Mouse (Mus musculus) large intestine, adult 2 months (tissue): ENCODE measurements at regions not wholly inside any gene's neighbourhood (a gene's known extent, or its start where the extent isn't known, plus 50 kb on each side); places are given as distances from the start of the nearest gene placed in this dataset.
"Not testable (repeated sequence)": the region's sequence is repeated elsewhere in the genome, so short reads cannot be mapped to it uniquely, and the experiment has no call there.

Source experiments
- DNase-seq: peaks from one replicate; pipeline ENCODE4 v3.0.0-alpha.2; 2012; ENCODE audit warnings: low read depth, low spot score
- WGBS: fragments of 180-500 bp; shearing (Covaris S2); methylation state at CpG from one replicate; pipeline ENCODE4 v1.1.7; 2018; 5-methylcytosine and 5-hydroxymethylcytosine counted together

DNA sequence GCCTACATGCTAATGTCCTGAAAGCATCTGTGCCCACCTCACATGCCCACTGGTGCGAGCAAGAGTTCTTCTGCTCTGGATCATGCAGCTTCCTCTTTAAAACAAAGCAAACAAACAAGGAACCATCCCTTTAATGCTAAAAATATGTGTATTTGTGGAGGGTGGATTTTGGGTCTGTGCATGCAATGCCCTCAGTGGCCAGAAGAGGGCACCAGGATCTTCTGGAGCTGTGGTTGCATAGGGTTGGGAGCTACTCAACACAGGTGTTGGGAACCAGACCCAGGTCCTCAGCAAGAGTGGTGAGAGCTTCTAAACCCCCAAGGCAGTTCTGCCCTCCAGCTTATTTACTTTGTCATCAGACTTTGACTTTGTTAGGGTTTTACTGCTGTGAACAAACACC is 201.3 kb downstream of the Matn1 start:
- DNase-seq, result no peak
- 68% methylated on average over 1 of the region's 1 CpGs for WGBS

DNA sequence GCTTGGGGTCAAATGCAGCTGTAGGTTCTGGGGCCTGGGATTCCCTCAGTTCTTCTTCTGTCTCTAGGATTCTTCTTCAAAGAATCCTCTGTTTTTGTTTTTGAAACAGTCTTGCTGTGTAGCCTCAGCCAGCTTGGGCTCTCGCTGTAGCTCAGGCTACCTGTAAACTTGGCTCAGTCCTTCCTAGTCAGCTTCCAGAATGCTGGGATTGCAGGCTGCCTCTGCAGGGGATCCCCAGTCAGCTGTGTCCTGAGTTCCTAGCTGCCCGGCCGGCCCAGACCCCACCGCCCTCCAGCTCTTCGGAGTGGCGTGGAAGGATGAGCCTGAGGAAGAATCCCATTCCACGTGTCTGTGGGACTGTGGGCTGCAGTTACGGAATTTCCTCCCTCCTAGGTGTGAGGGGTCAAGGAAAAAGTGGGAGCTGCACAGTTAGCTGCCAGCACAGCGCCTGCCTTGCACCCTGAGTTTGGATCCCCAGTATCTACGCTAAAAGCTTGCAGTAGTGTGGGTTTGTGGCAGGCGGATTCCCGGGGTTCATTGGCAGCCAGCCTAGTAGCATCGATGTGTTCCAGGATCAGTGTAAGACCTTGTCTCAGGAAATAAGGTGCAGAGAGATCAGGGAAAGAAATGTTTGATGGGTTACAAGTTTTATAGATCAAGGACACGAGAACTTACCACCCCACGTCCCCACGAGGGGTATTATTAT is 204.0 kb downstream of the Matn1 start:
- 63% methylated on average over 16 of the region's 16 CpGs for WGBS
- DNase-seq, result no peak

DNA sequence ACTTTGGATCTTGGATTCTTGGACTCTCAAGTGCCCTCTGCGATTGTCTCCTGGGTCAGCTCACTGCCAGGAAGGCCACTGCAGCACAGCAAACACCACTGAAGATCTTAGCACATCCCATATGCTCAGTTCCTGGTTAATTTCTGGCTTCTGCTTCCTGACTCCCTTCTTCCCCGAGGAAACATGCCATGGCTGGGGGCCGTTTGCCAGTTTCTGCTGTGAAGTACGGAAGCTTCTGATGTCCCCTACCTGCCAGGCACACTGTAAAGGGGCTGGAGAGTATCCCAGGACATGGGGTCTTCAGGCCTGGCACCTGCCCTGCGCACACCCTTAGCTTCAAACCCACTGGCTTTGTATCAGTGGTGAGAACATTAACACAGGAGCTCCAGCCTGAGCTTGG is 205.3 kb downstream of the Matn1 start:
- 71% methylated on average over 5 of the region's 5 CpGs for WGBS
- DNase-seq, result no peak

DNA sequence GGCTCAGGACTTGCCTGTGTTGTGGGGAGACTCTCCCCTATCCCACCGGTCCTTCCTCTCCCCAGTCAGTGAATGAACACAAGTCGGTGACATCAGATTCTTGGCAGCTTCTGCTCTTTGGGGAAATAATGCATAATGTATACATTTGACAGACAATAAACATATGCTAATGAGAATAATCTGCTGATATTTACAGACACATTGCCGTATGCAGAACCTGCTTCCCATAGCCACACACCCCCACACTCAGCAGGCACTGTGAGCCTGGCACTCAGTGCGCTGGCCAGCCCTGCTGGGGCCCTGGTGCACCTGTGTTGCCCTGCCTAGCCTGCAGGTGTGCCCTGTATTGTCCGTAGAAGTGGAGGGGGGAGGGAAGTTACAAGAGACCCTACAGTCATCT is 215.5 kb downstream of the Matn1 start:
- WGBS, result 44% methylated on average over 5 of the region's 5 CpGs
- no peak for DNase-seq

DNA sequence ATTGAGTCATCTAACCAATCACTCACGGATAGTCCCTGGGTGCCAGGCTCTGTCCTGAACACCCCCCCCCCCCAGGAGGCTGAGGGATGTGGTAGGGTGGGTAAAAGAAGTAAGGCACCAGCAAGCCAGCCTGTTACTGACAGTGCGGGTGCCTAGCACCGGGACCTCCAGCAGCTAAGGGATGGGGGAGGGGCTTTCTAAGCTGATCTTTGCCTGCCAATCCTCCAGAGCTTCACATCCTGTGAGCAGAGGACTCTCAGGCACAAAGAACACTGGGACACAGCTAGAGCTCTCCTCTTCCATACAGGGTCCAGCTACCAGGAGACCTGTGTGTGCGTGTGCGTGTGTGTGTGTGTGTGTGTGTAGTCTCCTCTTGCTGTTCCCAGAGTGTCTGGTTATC is 215.9 kb downstream of the Matn1 start:
- DNase-seq, result no peak
- WGBS, result 35% methylated on average over 5 of the region's 5 CpGs

DNA sequence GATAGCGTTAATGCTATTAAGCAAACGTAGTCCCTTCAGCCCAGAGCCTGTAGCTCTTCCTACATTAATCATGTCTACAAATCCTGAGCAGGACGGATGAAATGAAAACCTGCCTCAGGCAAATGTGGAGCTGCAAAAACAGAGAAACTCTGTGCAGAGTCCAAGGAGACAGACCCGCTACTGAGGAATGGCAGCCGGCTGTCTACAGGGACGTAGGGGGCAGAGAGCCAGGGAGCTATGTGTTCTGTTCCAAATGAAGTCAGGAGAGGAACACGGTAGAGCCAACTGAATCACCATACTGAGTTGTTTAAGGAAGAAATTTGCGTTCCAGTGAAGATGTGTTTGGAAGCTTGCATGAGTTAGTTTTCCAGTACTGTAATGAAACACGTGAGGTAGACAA is 217.3 kb downstream of the Matn1 start:
- no peak for DNase-seq
- whole genome bisulfite sequencing, result 67% methylated on average over 9 of the region's 9 CpGs

DNA sequence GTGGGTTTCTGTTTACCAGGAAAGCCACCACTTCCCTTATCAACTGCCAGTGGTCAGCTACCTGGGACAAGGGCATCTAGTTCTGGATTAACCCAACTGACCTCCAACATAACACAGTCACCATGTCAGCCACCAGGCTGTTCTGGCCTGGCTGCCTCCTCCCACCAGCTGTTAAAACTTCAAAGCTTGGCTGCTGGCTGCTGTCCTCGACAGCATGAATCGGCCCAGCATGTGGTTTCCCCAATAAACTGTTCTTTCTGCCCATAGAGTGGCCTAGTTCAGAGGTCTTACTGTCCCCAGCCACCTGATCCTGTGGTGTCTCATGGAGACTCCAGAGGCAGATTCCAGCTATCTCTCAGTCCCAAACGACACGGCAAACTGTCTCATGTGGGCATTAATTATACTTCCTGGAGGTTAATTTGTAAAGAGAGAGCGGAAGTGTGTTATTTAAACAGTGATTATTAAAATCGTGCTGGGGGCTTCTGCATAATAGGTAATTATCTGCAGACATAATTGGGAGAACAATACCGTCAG is 219.7 kb downstream of the Matn1 start:
- 46% methylated on average over 7 of the region's 7 CpGs for WGBS
- no peak for DNase-seq

DNA sequence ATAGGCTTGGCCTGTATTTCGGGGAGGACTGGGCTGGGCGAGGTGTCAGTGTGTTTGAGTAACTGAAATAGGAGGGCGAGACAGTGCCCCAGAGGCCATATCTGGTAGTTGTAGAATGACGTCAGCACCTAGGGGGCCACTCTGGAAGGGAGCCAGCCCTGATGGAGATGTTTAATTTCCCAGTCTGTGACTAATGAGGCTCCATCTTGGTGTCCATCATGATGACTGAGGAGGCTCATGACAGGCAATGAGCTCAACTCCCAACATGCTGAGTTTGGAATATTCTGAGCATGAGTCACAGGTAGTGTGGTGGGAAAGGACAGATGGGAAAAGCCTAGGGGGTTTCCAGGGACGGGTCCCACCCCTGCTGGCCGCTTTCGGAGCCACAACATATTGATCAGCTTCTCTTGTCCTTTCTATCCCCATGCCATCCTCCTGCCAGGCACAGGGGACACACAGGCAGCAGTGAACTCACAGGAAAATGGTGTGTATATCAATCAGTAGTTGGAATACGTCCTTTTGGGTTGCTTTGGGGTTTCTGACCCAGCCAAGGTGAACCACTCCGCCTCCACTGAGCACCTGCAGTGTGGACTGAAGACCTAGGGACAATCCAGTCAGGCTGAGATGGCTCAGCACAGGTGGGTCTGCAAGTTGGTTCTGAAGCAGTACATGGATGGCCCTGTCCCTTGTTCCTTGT is 222.5 kb downstream of the Matn1 start:
- no peak for DNase-seq
- WGBS, result 65% methylated on average over 9 of the region's 9 CpGs

DNA sequence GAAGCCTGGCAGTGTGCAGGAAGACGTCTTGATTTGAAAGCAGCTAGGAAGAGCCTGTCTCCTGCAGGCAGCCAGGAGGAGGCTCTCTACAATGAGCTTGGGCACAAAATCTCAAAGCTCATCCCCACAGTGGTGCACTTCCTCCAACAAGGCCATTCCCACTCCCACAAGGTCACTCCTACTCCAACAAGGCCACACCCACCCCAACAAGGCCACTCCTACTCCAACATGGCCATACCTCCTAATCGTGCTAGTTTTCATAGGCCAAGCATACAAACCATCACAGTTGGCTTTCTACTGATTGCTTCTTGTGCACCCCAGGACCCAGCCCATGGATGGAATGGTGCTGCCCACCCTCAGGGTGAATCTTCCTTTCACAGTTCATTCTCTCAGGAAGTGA is 223.7 kb downstream of the Matn1 start:
- no peak for DNase-seq

DNA sequence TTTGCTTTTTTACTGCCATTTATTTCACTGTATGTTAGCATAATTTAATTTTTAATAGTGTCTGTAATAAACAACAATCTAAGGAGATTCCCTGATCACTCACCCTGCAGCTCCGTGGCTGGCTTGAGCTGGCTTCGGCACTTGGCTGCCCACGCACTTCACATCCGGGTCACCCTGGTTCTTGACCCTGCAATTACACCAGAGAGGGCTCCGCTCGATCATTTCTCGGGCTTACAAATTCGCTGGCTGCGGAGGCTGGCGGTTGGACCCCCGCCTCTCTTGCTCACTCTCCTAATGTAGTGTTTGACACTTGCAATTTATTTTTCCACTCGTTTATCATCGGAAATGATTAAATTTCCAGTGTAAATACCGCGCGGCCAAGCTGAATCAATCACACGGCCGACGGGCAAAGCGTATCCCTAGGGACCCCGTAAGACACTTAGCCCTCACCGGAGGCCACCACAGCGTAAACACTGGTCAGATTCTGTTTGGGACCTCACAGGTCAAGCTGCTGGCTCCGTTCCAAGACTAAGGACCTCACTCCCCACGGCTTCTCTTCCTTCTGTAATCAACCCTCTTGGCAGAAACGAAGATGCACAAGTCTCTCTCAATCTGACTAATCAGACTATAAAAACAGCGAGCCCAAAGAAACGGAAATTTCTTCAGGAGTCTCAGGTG is 229.7 kb downstream of the Matn1 start:
- WGBS, result 69% methylated on average over 28 of the region's 28 CpGs

More for the DNA sequence above, 223.7 kb downstream of the Matn1 start:
- 82% methylated on average over 2 of the region's 2 CpGs for WGBS

DNA sequence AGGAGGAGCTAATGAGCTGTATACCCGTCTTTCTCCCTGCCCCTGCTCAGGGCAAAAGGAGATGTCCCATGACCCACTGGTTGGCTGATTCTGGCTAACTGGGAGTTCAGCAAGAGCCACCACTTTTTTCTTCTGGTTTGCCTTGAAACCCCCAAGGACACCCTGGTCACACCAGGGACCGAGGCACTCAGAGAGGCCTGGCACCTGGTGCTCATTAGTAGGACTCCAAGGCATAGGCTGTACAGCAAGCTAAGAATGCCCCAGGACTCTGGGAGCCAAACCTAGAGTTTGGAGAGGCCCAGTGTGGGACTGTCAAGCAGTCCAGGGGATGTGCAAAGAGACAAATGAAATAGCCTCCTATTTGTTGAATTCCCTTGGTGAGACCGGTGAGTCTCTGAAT is 232.5 kb downstream of the Matn1 start:
- 55% methylated on average over 3 of the region's 3 CpGs for WGBS
- no peak for DNase-seq

More for the DNA sequence above, 229.7 kb downstream of the Matn1 start:
- DNase-seq, result no peak

DNA sequence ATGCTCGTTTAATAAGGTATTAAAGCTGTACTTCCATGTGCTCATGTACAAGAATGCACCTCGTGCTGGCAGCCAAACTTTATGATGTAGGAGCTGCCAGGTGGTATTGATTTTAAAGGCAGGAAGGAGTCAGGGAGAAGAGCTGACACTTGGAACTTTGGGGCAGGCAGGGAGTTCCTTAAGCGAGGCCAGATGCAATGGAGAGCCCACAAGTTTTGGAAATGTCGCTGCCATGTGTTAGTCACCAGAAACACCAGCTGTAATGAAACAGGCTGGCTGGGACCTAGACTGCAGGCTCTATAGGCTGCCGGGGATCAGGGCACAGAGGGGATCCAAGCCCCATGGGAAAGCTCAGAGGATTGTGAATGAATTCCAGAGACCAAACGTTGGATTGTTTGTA is 233.7 kb downstream of the Matn1 start:
- 45% methylated on average over 6 of the region's 6 CpGs for WGBS
- DNase-seq, result no peak

DNA sequence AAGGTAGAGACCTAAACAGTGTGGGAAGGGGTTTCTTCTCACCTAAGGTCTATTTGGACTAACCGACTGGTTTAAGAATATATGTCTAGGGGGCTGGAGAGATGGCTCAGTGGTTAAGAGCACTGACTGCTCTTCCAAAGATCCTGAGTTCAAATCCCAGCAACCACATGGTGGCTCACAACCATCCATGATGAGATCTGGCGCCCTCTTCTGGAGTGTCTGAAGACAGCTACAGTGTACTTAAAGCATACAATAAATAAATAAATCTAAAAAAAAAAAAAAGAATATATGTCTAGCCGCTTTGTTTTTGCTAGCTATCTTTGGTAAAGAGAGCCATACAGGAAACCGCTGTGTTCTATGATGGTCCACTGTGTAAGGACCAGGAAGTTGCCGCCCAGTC is 234.5 kb downstream of the Matn1 start:
- not testable (repeated sequence) for DNase-seq

DNA sequence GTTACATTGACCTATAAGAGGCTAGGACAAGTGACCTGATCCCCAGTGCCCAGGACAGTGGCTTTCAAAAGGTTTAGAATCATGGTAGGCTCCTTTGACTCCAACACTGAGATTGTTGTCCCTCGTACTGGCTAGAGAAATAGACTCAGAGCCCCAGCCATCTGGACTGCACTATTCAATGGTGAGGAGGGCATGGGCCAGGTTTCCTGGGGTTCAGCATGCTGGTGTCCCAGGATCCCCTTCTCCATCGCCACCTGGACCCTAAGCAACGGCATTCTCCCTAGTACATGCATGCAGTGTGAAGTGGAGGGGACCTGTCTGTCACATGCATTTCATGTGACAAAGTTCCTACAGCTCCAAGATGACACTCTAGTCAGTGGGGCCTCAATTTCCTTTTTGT is 243.9 kb downstream of the Matn1 start:
- 77% methylated on average over 3 of the region's 3 CpGs for WGBS
- DNase-seq, result no peak

More for the DNA sequence above, 234.5 kb downstream of the Matn1 start:
- WGBS, result 80% methylated on average over 5 of the region's 5 CpGs

DNA sequence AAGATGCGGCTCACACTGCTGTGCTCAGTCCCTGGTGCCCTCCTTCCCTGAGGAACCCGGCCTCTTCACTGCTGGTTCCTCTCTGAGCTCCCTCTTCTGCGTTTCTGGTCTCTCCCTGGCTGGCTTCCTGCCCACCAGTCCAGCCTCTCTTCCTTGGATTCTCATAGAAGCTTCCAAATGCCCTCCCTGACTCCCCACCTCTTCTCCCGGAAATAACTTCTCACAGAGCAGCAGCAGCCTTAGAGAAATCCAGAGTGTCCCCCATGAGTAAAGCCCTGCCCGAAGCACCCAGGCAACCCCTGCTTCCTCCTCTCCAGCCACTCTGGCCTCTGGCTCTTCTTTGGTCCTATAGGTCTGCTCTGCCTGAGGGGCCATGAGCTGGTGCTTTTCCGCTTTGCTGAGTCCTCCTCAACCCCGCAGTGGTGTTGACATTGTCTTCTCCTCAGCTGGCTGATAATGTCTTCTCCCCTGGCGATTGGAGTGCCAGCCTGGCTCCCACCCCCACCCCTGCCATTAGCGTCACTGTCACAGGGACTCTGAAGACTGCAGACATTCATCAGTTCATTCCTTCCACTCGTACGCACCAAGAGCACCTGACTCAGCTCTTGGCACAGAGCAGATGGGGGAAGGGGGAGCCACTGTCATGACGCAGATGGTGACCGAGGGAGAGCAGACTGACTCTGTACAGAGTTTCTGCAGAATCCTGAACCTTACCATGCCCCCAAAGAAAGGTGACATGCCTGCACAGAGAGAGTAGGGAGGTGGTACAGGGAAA is 247.1 kb downstream of the Matn1 start:
- WGBS, result 51% methylated on average over 13 of the region's 13 CpGs
- no peak for DNase-seq

DNA sequence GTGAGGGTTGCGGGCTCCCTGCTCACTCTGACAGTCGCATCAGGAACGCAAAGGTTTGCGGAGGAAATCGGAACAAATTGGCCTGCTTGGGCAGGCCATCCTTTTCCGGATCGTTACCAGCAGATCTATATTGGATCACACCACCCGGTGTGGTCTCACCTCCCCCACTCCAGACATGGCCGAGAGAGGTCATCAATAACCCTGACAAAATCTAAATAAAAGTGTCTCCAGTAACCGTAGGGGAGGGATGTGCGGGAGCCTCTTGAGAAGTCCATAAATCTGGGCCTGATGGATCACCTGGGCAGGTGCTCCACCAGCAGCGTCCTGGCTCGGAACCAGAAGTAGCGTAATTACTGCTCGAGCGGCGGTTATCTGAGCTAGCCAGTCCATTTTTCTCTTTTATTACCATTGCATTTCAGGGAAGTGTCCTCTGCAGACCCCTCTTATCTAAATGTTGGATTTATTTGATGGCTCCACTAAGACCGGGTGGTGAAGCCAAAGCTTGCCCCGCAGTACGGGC is 249.8 kb downstream of the Matn1 start:
- 54% methylated on average over 20 of the region's 20 CpGs for whole genome bisulfite sequencing
- DNase-seq, result no peak

DNA sequence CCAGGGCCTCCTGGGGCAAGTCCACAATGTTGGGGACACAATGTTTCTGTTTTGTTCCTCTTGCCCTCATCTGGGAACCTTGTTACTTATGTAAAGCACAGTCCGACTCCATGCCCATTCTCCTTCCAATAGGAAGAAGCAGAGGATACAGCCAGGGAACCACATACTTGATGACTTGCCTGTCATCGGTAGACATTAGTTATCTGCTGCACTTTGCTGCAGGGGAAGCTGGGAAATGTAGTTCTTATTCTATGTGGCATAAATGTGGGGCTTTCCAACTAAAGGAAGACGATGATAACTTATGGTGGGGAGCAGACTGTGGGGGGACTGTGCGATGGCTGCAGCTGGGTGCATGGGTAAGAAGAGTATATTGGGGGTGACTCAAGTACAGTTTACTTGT is 252.0 kb downstream of the Matn1 start:
- DNase-seq, result no peak
- WGBS, result 83% methylated on average over 4 of the region's 4 CpGs

DNA sequence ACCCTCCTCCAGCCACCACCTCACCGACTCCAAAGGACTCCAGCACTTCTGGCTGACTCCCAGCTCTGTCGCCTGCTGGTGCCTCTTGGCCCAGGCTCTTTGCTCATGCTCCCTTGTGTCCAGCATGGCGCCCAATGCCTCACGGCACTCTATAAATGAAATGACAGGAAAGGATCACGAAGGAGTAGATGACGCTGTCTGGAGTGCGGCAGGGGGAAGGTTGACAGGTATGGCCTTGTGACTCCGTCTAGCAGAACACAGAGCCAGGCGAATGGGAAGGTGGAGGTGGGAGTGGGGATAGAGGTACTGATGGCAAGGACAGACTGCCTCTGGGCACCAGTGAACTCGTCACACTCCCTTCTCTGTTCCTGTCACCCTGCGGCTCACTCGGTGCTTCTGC is 259.5 kb downstream of the Matn1 start:
- WGBS, result 84% methylated on average over 12 of the region's 12 CpGs
- no peak for DNase-seq

DNA sequence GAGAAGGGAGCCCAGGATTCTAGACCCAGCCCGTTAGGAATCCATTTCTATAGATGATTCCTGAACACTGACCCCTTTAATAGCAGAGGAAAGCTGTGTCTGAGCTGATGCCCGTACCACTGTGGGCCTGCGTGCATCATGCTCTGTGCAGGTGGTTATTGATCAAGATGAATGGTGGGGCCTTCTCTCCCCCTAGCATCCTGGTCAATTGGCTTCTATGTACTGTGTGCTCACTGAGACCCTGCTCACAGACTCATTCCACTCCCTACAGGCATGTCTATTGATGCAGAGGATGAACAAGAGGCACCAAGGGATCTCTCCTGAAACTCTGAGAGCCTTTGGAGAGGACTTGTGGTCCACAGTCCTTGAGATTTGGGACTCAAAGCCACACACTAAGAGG is 260.5 kb downstream of the Matn1 start:
- DNase-seq, result no peak
- WGBS, result 87% methylated on average over 3 of the region's 3 CpGs

DNA sequence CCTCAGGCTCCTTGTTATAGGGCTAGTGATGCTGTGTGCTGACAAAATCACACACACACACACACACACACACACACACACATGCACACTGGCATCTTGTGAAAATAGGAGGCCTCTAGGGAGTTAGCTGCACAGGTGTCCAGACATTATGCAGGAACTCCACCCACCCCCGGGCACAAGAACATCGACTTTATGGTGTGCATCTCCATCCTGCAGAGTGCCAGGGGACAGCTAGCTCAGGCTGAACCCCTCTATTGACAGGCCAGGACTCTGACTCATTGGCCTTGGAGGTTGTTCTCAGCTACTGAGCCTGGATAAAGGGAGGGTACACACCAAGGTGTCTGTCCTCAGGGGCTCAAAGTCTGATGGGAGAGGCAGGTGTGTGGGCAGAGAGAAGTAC is 260.9 kb downstream of the Matn1 start:
- no peak for DNase-seq
- 67% methylated on average over 2 of the region's 2 CpGs for WGBS
